17 mouse cellular contexts compared by ENCODE assay signal in genomic region chr10:46321040-46321439, GRCm38 (mm10).
"Had no signal": no experiment of that assay in that cellular context is flagged by ENCODE, and none has a peak within 500 bp of the region (broad histone marks: within the 10 kb centered on the region; RNA-seq: fewer than 3 reads in every experiment).

No protein-coding gene starts in this region.

- H3K9ac ChIP-seq: lung, embryonic 15.5 days; midbrain, embryonic 13.5 days; midbrain, embryonic 15.5 days; neural tube, embryonic 12.5 days had no signal

- H3K36me3 ChIP-seq: lung, embryonic 15.5 days; midbrain, embryonic 13.5 days; midbrain, embryonic 15.5 days; neural tube, embryonic 12.5 days had no signal

- H3K4me3 ChIP-seq: lung, embryonic 15.5 days; megakaryocyte, embryonic 14.5 days; midbrain, embryonic 13.5 days; midbrain, embryonic 15.5 days; neural tube, embryonic 12.5 days had no signal

- ATAC-seq: lung, postnatal 0 days; midbrain, embryonic 13.5 days; midbrain, embryonic 15.5 days had no signal

- H3K27me3 ChIP-seq: lung, embryonic 15.5 days; megakaryocyte, embryonic 14.5 days; midbrain, embryonic 13.5 days; midbrain, embryonic 15.5 days; neural tube, embryonic 12.5 days had no signal

- DNase-seq: lung, adult 2 months; lung, postnatal 14 days; lung, postnatal 36 days; right cerebral cortex, postnatal 25 days; right cerebral cortex, postnatal 4 days; spleen, adult 18-20 months; thymus, adult 2 months; thymus, postnatal 25 days; thymus, postnatal 4 days had no signal

- H3K4me1 ChIP-seq: lung, embryonic 15.5 days; megakaryocyte, embryonic 14.5 days; midbrain, embryonic 13.5 days; midbrain, embryonic 15.5 days; neural tube, embryonic 12.5 days had no signal

- H3K9me3 ChIP-seq: lung, embryonic 15.5 days; midbrain, embryonic 13.5 days; midbrain, embryonic 15.5 days; neural tube, embryonic 12.5 days had no signal

- H3K4me2 ChIP-seq: lung, embryonic 15.5 days; midbrain, embryonic 11.5 days; midbrain, embryonic 13.5 days; midbrain, embryonic 15.5 days; neural tube, embryonic 12.5 days had no signal

- H3K27ac ChIP-seq: lung, embryonic 15.5 days; macrophage; midbrain, embryonic 13.5 days; midbrain, embryonic 15.5 days; neural tube, embryonic 12.5 days had no signal
